Mouse (Mus musculus): ENCODE results near the gene Car4. TPM values are rescaled to one million over a fixed set of nuclear protein-coding genes. Genes with fewer than 3 reads are reported as not detected.

The Car4 gene
- polyA plus RNA-seq, 1 experiment from 2014 or later: 2.5 TPM

DNA sequence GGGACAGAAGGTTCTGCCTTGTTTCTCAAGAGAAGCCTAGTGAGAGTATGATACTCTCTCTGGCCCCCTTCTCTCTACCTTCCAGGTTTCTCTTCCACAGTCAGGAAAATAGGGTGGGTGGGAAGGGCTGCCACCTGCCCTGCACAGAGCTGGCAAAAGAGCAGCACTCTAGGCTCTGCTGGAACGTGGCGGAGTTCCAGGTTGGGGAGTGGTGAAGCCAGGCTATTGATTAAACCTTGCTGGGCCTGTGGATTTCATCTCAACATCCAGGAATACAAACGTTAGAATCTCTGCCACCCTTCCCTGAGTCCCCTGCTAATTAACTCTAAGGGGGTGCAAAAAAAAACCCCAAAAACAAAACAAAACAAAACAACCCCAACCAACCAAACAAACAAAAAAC lies 9.1 kb upstream of the Car4 start:
- no peak overlapping the region for H3K9ac ChIP-seq (replicated peaks; ENCODE audit: low read depth, low read length)
- 24% methylated on average over 3 of the region's 3 CpGs for WGBS
- H3K4me3 ChIP-seq (replicated peaks; ENCODE audit: low read length): no peak overlapping the region
- ATAC-seq: no peak
- no peak overlapping the region for H3K27ac ChIP-seq (ENCODE audit: low read length)
- no peaks in the 10 kb centered on the region for H3K27me3 ChIP-seq (replicated peaks; ENCODE audit: control insufficient read depth, insufficient read depth, low read length)
- H3K36me3 ChIP-seq (ENCODE audit: control insufficient read depth, insufficient read depth): no peaks in the 10 kb centered on the region
- H3K9me3 ChIP-seq (ENCODE audit: control insufficient read depth, low read length): no peaks in the 10 kb centered on the region
- H3K4me2 ChIP-seq (ENCODE audit: low read length): no peak overlapping the region
- H3K4me1 ChIP-seq (replicated peaks; ENCODE audit: control insufficient read depth, insufficient read depth, low read length): peaks cover 25% of the 10 kb centered on the region

DNA sequence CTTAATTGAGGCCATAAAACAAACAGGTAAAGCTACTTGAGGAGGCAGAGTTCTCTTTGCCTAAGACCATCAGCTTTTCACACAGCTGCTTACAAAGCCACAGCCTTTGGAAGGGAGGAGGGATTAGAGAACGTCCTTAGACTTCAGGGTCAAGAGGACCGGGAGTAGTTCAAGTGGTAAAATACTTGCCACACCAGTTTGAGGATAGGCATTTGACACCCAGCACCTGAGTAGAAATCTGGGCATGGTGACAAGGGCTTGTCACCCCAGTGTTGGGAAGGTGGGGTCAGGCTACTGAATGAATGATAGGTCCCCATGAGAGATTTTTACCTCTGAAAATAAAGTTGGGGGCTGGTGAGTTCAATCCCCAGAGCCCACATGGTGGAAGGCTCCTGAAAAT lies 5.0 kb upstream of the Car4 start:
- H3K9ac ChIP-seq (replicated peaks; ENCODE audit: low read depth, low read length): no peak overlapping the region
- no peak overlapping the region for H3K4me2 ChIP-seq (ENCODE audit: low read length)
- peaks cover 17% of the 10 kb centered on the region for H3K27me3 ChIP-seq (replicated peaks; ENCODE audit: control insufficient read depth, insufficient read depth, low read length)
- peaks cover 11% of the 10 kb centered on the region for H3K4me1 ChIP-seq (replicated peaks; ENCODE audit: control insufficient read depth, insufficient read depth, low read length)
- H3K9me3 ChIP-seq (ENCODE audit: control insufficient read depth, low read length): no peaks in the 10 kb centered on the region
- ATAC-seq: no peak
- no peaks in the 10 kb centered on the region for H3K36me3 ChIP-seq (ENCODE audit: control insufficient read depth, insufficient read depth)
- H3K27ac ChIP-seq (ENCODE audit: low read length): no peak overlapping the region
- H3K4me3 ChIP-seq (replicated peaks; ENCODE audit: low read length): no peak overlapping the region
- WGBS: 34% methylated on average over 2 of the region's 2 CpGs

DNA sequence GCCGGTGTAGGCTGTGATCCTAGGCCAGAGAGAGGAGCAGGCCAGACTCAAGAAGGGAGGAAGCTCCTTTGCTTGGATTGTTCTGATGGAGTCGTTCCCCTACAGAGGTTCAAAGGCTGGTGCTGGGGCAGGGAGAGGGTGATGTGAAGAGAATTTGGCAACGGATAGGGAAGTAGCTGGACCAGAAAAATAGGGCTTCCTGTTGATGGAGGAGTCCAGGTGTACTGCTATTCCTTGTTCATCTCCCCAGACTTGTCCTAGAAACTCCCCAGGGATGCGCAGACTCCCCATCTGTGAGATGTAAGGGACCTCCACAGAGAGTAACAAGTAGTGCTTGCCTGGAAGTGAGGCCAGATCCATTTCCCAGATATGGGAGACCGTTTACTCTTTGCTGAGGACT lies 1.2 kb upstream of the Car4 start:
- H3K36me3 ChIP-seq (ENCODE audit: control insufficient read depth, insufficient read depth): no peaks in the 10 kb centered on the region
- no peak overlapping the region for H3K9ac ChIP-seq (replicated peaks; ENCODE audit: low read depth, low read length)
- ATAC-seq: no peak
- peaks cover 44% of the 10 kb centered on the region for H3K27me3 ChIP-seq (replicated peaks; ENCODE audit: control insufficient read depth, insufficient read depth, low read length)
- no peak overlapping the region for H3K27ac ChIP-seq (ENCODE audit: low read length)
- H3K4me1 ChIP-seq (replicated peaks; ENCODE audit: control insufficient read depth, insufficient read depth, low read length): peaks cover 14% of the 10 kb centered on the region
- no peak overlapping the region for H3K4me3 ChIP-seq (replicated peaks; ENCODE audit: low read length)
- WGBS: 32% methylated on average over 5 of the region's 5 CpGs
- no peaks in the 10 kb centered on the region for H3K9me3 ChIP-seq (ENCODE audit: control insufficient read depth, low read length)
- no peak overlapping the region for H3K4me2 ChIP-seq (ENCODE audit: low read length)

DNA sequence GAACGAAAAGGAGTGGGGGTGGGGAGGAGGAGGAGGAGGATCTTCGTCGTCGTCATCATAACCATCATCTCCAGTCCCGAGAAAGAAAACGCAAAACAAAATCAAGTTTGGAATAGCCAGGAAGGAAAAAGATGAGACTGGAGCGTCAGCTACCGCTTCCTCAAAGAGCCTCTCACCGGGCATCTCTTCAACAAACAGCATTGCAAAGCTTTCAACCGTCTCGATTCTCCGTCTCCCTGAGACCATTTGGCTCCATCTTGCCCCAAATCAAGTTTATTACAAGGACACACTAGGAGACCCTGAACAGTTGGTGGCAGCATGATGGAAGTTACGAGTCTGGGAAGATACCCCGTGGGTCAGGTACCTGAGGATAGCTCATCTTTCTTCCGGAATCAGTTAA lies 415 bp upstream of the Car4 start:
- Histone ChIP-seq H3K4me1 (replicated peaks; ENCODE audit: control insufficient read depth, insufficient read depth, low read length) (peaks cover 14% of the 10 kb centered on the region), H3K9ac (replicated peaks; ENCODE audit: low read depth, low read length) (no peak overlapping the region), H3K27me3 (replicated peaks; ENCODE audit: control insufficient read depth, insufficient read depth, low read length) (peaks cover 44% of the 10 kb centered on the region), H3K27ac (ENCODE audit: low read length) (no peak overlapping the region), H3K9me3 (ENCODE audit: control insufficient read depth, low read length) (no peaks in the 10 kb centered on the region), H3K4me2 (ENCODE audit: low read length) (peak overlapping the region; percentile 53), H3K4me3 (replicated peaks; ENCODE audit: low read length) (peak overlapping the region; percentile 36), H3K36me3 (ENCODE audit: control insufficient read depth, insufficient read depth) (no peaks in the 10 kb centered on the region)
- ATAC-seq: no peak
- WGBS: 9% methylated on average over 15 of the region's 15 CpGs

DNA sequence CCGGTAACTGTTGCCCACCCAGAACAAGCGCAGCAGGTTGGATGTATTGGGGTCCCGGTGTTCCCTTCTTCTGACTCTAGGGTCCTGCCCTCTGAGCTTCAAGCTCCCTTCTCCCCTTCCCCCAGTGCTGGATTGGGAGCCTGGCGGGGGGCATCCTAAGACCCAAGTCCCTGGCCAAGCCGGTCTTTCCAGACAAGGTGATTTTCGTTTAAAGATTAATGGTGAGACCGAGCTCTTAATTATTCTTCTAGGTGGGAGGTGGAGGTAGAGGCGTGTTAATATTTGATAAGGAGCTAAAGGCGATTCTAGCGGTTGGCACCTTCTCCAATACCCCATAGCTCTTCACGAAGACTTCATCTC lies 665 bp downstream of the Car4 start:
- Histone ChIP-seq H3K27ac (ENCODE audit: low read length) (no peak overlapping the region), H3K27me3 (replicated peaks; ENCODE audit: control insufficient read depth, insufficient read depth, low read length) (peaks cover 44% of the 10 kb centered on the region), H3K9ac (replicated peaks; ENCODE audit: low read depth, low read length) (no peak overlapping the region), H3K36me3 (ENCODE audit: control insufficient read depth, insufficient read depth) (no peaks in the 10 kb centered on the region), H3K4me2 (ENCODE audit: low read length) (peak overlapping the region; percentile 53), H3K4me1 (replicated peaks; ENCODE audit: control insufficient read depth, insufficient read depth, low read length) (peaks cover 14% of the 10 kb centered on the region), H3K9me3 (ENCODE audit: control insufficient read depth, low read length) (no peaks in the 10 kb centered on the region), H3K4me3 (replicated peaks; ENCODE audit: low read length) (peak overlapping the region; percentile 36)
- no peak for ATAC-seq
- under 1% methylated on average over 11 of the region's 11 CpGs for WGBS

DNA sequence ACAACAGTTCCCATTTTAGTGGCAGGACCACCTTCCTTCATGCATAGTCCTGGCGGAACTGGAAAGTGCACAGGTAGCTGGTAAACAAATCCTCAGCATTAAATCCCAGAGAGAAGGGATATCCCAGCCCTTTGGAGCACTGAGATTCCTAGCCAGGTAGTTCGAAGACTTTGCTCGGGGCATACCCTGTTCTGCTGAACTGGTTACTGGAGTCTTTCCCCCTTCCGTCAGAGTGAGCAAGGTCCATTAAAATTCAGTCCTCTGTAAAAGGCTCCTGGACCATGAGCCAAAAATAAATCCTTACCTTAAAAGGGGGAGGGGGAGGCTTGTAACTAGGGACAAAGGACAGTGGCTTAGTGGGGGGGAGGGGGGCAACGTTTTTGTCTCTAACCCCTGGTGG lies 1.6 kb downstream of the Car4 start:
- no peak overlapping the region for H3K27ac ChIP-seq (ENCODE audit: low read length)
- H3K4me1 ChIP-seq (replicated peaks; ENCODE audit: control insufficient read depth, insufficient read depth, low read length): peaks cover 14% of the 10 kb centered on the region
- peaks cover 44% of the 10 kb centered on the region for H3K27me3 ChIP-seq (replicated peaks; ENCODE audit: control insufficient read depth, insufficient read depth, low read length)
- H3K4me2 ChIP-seq (ENCODE audit: low read length): no peak overlapping the region
- no peak for ATAC-seq
- no peak overlapping the region for H3K4me3 ChIP-seq (replicated peaks; ENCODE audit: low read length)
- WGBS: 20% methylated on average over 5 of the region's 5 CpGs
- H3K36me3 ChIP-seq (ENCODE audit: control insufficient read depth, insufficient read depth): no peaks in the 10 kb centered on the region
- H3K9ac ChIP-seq (replicated peaks; ENCODE audit: low read depth, low read length): no peak overlapping the region
- no peaks in the 10 kb centered on the region for H3K9me3 ChIP-seq (ENCODE audit: control insufficient read depth, low read length)

DNA sequence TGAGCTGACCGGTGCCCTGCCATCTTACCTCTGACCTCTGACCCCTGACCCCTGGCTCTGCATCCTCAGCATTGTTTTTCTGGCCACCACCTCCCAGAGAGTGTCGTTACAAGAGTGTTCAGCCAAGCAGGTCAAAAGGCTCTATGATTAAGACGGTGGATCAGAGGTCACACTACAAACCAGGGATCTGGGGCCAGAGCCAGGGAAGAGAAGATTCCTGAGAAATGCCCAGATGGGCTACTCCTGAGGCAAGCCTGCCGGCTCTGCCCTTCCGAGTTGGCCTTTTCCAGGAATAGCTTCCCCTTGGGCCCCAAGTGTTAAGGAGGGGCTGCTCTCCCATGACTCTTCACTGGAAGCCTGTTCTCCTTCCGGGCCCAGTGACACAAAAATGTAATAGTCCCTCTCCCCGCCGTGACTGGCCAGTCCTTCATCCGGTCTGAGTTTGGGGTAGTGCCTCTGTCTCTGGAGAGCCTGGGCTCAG lies 2.2 kb downstream of the Car4 start:
- H3K4me2 ChIP-seq (ENCODE audit: low read length): no peak overlapping the region
- WGBS: 5% methylated on average over 9 of the region's 9 CpGs
- ATAC-seq: no peak
- H3K9ac ChIP-seq (replicated peaks; ENCODE audit: low read depth, low read length): no peak overlapping the region
- H3K4me3 ChIP-seq (replicated peaks; ENCODE audit: low read length): no peak overlapping the region
- H3K4me1 ChIP-seq (replicated peaks; ENCODE audit: control insufficient read depth, insufficient read depth, low read length): peaks cover 14% of the 10 kb centered on the region
- H3K27me3 ChIP-seq (replicated peaks; ENCODE audit: control insufficient read depth, insufficient read depth, low read length): peaks cover 44% of the 10 kb centered on the region
- H3K9me3 ChIP-seq (ENCODE audit: control insufficient read depth, low read length): no peaks in the 10 kb centered on the region
- no peak overlapping the region for H3K27ac ChIP-seq (ENCODE audit: low read length)
- H3K36me3 ChIP-seq (ENCODE audit: control insufficient read depth, insufficient read depth): no peaks in the 10 kb centered on the region

DNA sequence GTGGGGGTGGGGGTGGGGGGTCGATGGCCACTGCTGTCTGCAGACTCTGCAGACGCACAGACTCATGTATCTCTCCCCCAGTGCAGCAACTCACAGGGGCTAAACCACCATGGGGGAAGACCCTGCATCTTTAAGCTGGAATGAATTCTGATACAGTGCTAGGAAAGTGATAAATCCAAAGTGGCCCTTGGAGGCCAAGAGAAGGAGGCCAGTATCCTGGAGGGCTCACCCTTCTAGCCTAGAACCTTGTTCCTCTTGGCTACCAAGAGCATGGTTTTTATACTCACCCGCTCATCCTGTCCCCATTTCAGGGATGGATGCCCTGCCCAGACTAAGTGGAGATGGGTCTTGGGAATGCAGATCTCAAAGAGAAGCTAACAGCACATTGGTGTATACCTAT lies 2.7 kb downstream of the Car4 start:
- H3K4me2 ChIP-seq (ENCODE audit: low read length): no peak overlapping the region
- no peaks in the 10 kb centered on the region for H3K36me3 ChIP-seq (ENCODE audit: control insufficient read depth, insufficient read depth)
- H3K27me3 ChIP-seq (replicated peaks; ENCODE audit: control insufficient read depth, insufficient read depth, low read length): peaks cover 41% of the 10 kb centered on the region
- no peak overlapping the region for H3K9ac ChIP-seq (replicated peaks; ENCODE audit: low read depth, low read length)
- no peak for ATAC-seq
- H3K4me1 ChIP-seq (replicated peaks; ENCODE audit: control insufficient read depth, insufficient read depth, low read length): peaks cover 14% of the 10 kb centered on the region
- no peak overlapping the region for H3K4me3 ChIP-seq (replicated peaks; ENCODE audit: low read length)
- H3K27ac ChIP-seq (ENCODE audit: low read length): no peak overlapping the region
- H3K9me3 ChIP-seq (ENCODE audit: control insufficient read depth, low read length): no peaks in the 10 kb centered on the region
- WGBS: 37% methylated on average over 3 of the region's 3 CpGs

DNA sequence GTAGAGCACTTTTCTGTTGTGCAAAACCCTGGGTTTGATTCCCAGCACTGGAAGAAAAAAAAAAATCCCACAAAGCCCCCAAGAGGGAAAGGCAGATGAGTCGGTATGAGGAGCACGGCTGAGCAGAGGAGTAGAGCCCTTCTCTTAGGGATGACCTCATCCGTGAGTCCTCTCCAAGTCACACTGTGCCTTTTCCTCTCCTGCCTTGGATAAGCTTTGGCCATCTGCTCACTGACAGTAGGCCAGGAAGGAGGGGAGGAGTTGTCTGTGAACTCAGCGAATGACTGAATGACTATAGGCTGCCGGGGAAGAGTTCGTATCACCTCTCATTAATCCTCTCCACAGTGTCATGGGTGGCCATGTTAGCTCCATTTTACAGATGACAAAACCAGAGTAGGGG lies 3.2 kb downstream of the Car4 start:
- Histone ChIP-seq H3K27me3 (replicated peaks; ENCODE audit: control insufficient read depth, insufficient read depth, low read length) (peaks cover 41% of the 10 kb centered on the region), H3K9me3 (ENCODE audit: control insufficient read depth, low read length) (no peaks in the 10 kb centered on the region), H3K4me1 (replicated peaks; ENCODE audit: control insufficient read depth, insufficient read depth, low read length) (peaks cover 14% of the 10 kb centered on the region), H3K27ac (ENCODE audit: low read length) (no peak overlapping the region), H3K36me3 (ENCODE audit: control insufficient read depth, insufficient read depth) (no peaks in the 10 kb centered on the region), H3K9ac (replicated peaks; ENCODE audit: low read depth, low read length) (no peak overlapping the region), H3K4me2 (ENCODE audit: low read length) (no peak overlapping the region), H3K4me3 (replicated peaks; ENCODE audit: low read length) (no peak overlapping the region)
- no peak for ATAC-seq
- WGBS: 73% methylated on average over 6 of the region's 6 CpGs

DNA sequence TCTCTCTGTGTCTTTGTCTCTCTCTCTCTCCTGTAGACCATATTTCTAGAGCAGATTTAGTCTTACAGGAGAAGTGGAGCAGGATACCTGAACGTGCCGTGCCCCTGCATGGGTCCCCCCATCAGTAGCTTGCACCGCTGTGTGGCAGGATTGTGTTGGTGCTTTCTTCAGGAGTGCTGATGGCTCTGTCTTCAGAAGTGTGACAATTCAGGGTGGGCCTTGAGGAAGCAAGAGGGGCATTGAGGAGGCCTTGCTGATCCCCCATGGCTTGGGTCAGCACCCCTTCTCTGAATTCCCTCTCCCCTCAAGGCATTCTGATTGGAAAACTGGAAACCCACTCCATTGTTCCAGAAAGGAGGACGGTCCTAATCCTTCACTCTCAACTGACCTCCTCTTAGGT lies 4.0 kb downstream of the Car4 start:
- no peak overlapping the region for H3K4me2 ChIP-seq (ENCODE audit: low read length)
- WGBS: 83% methylated on average over 4 of the region's 4 CpGs
- H3K9ac ChIP-seq (replicated peaks; ENCODE audit: low read depth, low read length): no peak overlapping the region
- ATAC-seq: no peak
- no peaks in the 10 kb centered on the region for H3K9me3 ChIP-seq (ENCODE audit: control insufficient read depth, low read length)
- no peak overlapping the region for H3K27ac ChIP-seq (ENCODE audit: low read length)
- H3K36me3 ChIP-seq (ENCODE audit: control insufficient read depth, insufficient read depth): no peaks in the 10 kb centered on the region
- H3K27me3 ChIP-seq (replicated peaks; ENCODE audit: control insufficient read depth, insufficient read depth, low read length): peaks cover 33% of the 10 kb centered on the region
- peaks cover 14% of the 10 kb centered on the region for H3K4me1 ChIP-seq (replicated peaks; ENCODE audit: control insufficient read depth, insufficient read depth, low read length)
- no peak overlapping the region for H3K4me3 ChIP-seq (replicated peaks; ENCODE audit: low read length)

Measured in forebrain, embryonic 16.5 days (tissue).